Mouse (Mus musculus): Measurements from ENCODE around the gene Rnf115. TPM values are rescaled to one million over a fixed set of nuclear protein-coding genes. Genes with fewer than 3 reads are reported as not detected.
"Not testable (repeated sequence)": the region's sequence is repeated elsewhere in the genome, so short reads cannot be mapped to it uniquely, and the experiment has no call there.

Gene Rnf115
- polyA plus RNA-seq (2016; fragmentation: Nextera tagmentation; extraction: Ambion mirVana), result 66.8 and 69.7 TPM in 2 replicates

- WGBS, result under 1% methylated on average over 52 of the region's 52 CpGs
- DNase-seq (ENCODE audit: low spot score), result peak; percentile 97
Measured at GRCm38 (mm10) chr3:96727343-96727827, at the start of gene Rnf115, which contains the start of gene Polr3c. Gene Rnf115, plus strand, starts transcription at chr3:96727664. Gene Polr3c, minus strand, starts transcription at chr3:96727628.

DNA sequence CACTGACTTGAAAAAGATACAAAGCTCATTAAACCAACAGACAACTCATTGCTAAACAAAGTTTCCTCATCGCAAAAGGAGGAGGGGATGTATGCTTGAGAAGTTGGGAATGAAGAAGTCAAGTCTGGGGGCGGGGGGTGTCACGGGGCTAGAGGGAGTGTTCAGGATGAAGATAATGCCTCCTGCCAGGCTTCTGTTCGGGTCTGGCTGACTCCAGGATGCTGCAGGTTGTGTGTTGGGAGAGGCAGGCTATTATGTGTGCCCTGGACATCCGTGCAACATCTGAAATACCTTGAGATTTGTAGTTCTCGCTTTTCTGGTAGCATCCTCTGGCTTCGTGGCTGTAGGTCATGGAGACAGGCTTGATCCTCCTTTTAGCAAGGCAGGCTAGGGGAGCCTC lies 49.0 kb upstream of the Rnf115 start:
- H3K4me1 ChIP-seq, result peaks cover 23% of the 10 kb centered on the region
- WGBS, result 68% methylated on average over 7 of the region's 7 CpGs
- no peak for DNase-seq (ENCODE audit: low spot score)

More at GRCm38 (mm10) chr3:96727343-96727827, at the start of gene Rnf115, which contains the start of gene Polr3c:
- Histone ChIP-seq H3K36me3 (replicated peaks) (peaks cover 30% of the 10 kb centered on the region), H3K9me3 (no peaks in the 10 kb centered on the region), H3K4me1 (peaks cover 33% of the 10 kb centered on the region), H3K27me3 (replicated peaks; ENCODE audit: low read depth, poor library complexity, severe bottlenecking) (no peaks in the 10 kb centered on the region), H3K27ac (replicated peaks) (peak within 1 kb of the TSS; percentile 94), H3K4me3 (peak within 1 kb of the TSS; percentile 89)

DNA sequence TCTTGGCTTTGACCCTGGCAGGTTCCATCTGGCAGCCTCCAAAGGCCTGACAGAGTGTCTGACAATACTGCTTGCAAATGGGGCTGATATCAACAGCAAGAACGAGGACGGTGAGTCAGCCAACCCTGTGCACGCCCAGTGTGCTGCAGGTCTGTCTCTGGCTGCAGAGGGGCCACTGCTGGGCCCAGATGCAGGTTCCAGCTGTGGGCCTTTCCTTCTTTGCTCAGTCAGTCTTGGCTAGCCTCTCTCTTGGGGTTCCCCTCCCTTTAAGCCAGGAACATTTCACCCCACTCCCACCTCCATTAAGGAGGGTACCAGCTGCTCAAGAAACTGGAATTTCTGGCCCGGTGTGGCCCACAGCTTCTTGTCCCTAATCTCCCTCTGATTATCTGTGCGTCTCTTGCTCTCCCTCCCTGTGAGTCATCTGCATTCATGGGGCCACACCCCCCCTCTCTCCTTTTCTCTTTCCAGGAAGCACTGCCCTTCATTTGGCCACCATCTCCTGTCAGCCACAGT lies 48.2 kb upstream of the Rnf115 start:
- H3K4me3 ChIP-seq, result no peak overlapping the region
- WGBS, result 25% methylated on average over 5 of the region's 5 CpGs
- peaks cover 17% of the 10 kb centered on the region for H3K4me1 ChIP-seq
- peaks cover 61% of the 10 kb centered on the region for H3K27me3 ChIP-seq (replicated peaks; ENCODE audit: low read depth, poor library complexity, severe bottlenecking)
- H3K36me3 ChIP-seq (replicated peaks), result no peaks in the 10 kb centered on the region
- no peak for DNase-seq (ENCODE audit: low spot score)
- no peaks in the 10 kb centered on the region for H3K9me3 ChIP-seq
- no peak overlapping the region for H3K27ac ChIP-seq (replicated peaks)

More for the DNA sequence above, 49.0 kb upstream of the Rnf115 start:
- H3K36me3 ChIP-seq (replicated peaks), result no peaks in the 10 kb centered on the region
- no peaks in the 10 kb centered on the region for H3K9me3 ChIP-seq
- H3K4me3 ChIP-seq, result no peak overlapping the region
- H3K27me3 ChIP-seq (replicated peaks; ENCODE audit: low read depth, poor library complexity, severe bottlenecking), result peaks cover 53% of the 10 kb centered on the region
- H3K27ac ChIP-seq (replicated peaks), result no peak overlapping the region

DNA sequence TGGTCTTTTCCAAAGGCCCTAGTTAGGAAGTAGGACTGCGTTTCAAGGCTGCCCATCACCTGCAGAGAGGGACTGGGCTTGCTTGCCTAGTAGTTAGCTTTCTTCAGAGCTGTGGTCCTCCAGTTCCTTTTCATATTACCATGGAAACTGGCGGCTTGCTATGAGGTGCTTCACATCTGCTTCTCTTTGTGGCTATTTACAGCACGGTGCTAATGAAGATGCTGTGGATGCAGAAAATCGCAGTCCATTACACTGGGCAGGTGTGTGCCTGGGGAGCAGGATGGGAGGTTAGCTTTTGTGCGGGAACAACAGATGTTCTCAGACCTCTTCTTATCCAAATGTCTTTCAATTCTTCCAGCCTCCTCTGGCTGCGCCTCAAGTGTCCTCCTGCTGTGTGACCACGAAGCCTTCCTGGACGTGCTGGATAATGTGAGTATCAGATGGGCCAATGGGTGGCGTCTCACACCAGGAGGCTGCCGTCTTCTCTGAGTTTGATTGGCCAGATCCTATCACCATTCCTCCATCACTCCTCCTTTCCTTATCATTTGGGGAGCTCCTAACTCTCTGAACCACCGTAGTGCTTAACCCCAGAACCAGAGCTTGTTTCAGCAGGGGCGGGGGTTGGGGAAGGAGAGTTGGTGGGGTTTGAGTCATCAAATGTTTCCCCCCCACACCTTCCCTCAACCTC lies 47.1 kb upstream of the Rnf115 start:
- Histone ChIP-seq H3K4me1 (peaks cover 18% of the 10 kb centered on the region), H3K4me3 (no peak overlapping the region), H3K36me3 (replicated peaks) (no peaks in the 10 kb centered on the region), H3K9me3 (no peaks in the 10 kb centered on the region), H3K27me3 (replicated peaks; ENCODE audit: low read depth, poor library complexity, severe bottlenecking) (peaks cover 73% of the 10 kb centered on the region), H3K27ac (replicated peaks) (no peak overlapping the region)
- 20% methylated on average over 12 of the region's 12 CpGs for WGBS
- DNase-seq (ENCODE audit: low spot score), result no peak

DNA sequence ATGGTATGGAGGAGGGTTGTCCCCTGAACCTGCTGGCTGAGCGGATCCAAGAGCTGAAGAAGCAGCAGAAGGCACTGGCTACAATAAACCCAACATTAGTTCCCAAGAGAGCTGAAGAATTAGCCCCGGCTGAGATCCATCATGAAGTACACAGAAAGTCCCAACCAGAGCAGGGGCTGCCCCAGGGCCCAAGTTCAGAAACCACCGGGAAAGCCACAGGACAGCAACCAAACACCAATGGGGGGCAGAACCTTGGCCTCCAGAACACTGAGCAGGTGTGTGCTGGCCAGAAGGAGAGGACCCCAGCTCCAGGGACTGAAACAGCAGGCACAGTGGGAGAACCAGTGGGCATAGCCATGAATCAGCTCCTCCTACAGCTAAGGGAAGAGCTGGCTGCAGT lies 44.0 kb upstream of the Rnf115 start:
- H3K9me3 ChIP-seq, result no peaks in the 10 kb centered on the region
- H3K27ac ChIP-seq (replicated peaks), result no peak overlapping the region
- peaks cover 72% of the 10 kb centered on the region for H3K27me3 ChIP-seq (replicated peaks; ENCODE audit: low read depth, poor library complexity, severe bottlenecking)
- no peak overlapping the region for H3K4me3 ChIP-seq
- no peak for DNase-seq (ENCODE audit: low spot score)
- H3K4me1 ChIP-seq, result peaks cover 12% of the 10 kb centered on the region
- 82% methylated on average over 3 of the region's 3 CpGs for WGBS
- no peaks in the 10 kb centered on the region for H3K36me3 ChIP-seq (replicated peaks)

GRCm38 (mm10) chr3:96684151-96684821 lies 43.2 kb upstream of the Rnf115 start:
- 58% methylated on average over 17 of the region's 17 CpGs for WGBS
- peaks cover 11% of the 10 kb centered on the region for H3K4me1 ChIP-seq
- no peaks in the 10 kb centered on the region for H3K9me3 ChIP-seq
- H3K4me3 ChIP-seq, result peak overlapping the region; percentile 46
- H3K27me3 ChIP-seq (replicated peaks; ENCODE audit: low read depth, poor library complexity, severe bottlenecking), result peaks cover 72% of the 10 kb centered on the region
- DNase-seq (ENCODE audit: low spot score), result no peak
- no peaks in the 10 kb centered on the region for H3K36me3 ChIP-seq (replicated peaks)
- H3K27ac ChIP-seq (replicated peaks), result no peak overlapping the region

GRCm38 (mm10) chr3:96684822-96685156 lies 42.7 kb upstream of the Rnf115 start:
- H3K27me3 ChIP-seq (replicated peaks; ENCODE audit: low read depth, poor library complexity, severe bottlenecking), result peaks cover 72% of the 10 kb centered on the region
- no peaks in the 10 kb centered on the region for H3K9me3 ChIP-seq
- no peak overlapping the region for H3K27ac ChIP-seq (replicated peaks)
- no peaks in the 10 kb centered on the region for H3K36me3 ChIP-seq (replicated peaks)
- H3K4me1 ChIP-seq, result peaks cover 14% of the 10 kb centered on the region
- peak; percentile 44 for DNase-seq (ENCODE audit: low spot score)
- WGBS, result 36% methylated on average over 28 of the region's 28 CpGs
- H3K4me3 ChIP-seq, result peak overlapping the region; percentile 46

DNA sequence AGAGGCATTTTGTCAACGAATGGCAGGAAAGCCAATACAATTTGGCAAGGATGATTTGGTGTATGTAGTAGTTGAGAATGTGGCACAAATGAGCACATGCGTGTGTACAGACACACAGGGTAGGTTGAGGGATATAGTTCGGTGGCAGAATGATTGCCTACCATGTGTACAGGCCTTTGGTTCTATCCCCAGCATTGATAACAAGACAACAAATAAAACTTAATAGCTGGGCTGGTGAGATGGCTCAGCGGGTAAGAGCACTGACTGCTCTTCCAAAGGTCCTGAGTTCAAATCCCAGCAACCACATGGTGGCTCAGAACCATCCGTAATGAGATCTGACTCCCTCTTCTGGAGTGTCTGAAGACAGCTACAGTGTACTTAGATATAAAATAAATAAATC lies 41.4 kb upstream of the Rnf115 start:
- not testable (repeated sequence) for H3K27ac ChIP-seq (replicated peaks); DNase-seq (ENCODE audit: low spot score); H3K9me3 ChIP-seq; H3K4me3 ChIP-seq; H3K36me3 ChIP-seq (replicated peaks)
- peaks cover 19% of the 10 kb centered on the region for H3K4me1 ChIP-seq
- WGBS, result 93% methylated on average over 5 of the region's 5 CpGs
- peaks cover 64% of the 10 kb centered on the region for H3K27me3 ChIP-seq (replicated peaks; ENCODE audit: low read depth, poor library complexity, severe bottlenecking)

DNA sequence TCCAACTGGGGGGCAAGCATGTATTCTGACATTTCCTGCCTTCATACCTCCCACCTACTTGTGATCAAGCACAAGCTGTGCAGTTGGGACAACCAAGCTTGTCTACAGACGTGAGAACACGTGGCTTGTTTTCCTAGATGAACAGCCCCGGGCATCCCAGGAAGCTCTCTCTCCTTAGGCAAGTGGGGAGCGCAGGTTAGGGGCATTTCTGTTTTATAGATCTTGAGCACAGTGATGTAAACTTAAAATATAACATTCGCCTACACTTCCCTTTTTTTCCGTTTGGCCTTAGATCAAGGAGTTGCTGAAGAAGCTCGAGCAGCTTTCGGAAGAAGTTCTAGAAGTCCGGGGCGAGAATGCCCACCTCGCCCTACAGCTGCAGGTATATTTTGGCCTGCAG lies 38.6 kb upstream of the Rnf115 start:
- no peak overlapping the region for H3K4me3 ChIP-seq
- peaks cover 24% of the 10 kb centered on the region for H3K4me1 ChIP-seq
- no peaks in the 10 kb centered on the region for H3K9me3 ChIP-seq
- no peaks in the 10 kb centered on the region for H3K36me3 ChIP-seq (replicated peaks)
- 83% methylated on average over 11 of the region's 11 CpGs for WGBS
- no peak for DNase-seq (ENCODE audit: low spot score)
- peaks cover 40% of the 10 kb centered on the region for H3K27me3 ChIP-seq (replicated peaks; ENCODE audit: low read depth, poor library complexity, severe bottlenecking)
- no peak overlapping the region for H3K27ac ChIP-seq (replicated peaks)

DNA sequence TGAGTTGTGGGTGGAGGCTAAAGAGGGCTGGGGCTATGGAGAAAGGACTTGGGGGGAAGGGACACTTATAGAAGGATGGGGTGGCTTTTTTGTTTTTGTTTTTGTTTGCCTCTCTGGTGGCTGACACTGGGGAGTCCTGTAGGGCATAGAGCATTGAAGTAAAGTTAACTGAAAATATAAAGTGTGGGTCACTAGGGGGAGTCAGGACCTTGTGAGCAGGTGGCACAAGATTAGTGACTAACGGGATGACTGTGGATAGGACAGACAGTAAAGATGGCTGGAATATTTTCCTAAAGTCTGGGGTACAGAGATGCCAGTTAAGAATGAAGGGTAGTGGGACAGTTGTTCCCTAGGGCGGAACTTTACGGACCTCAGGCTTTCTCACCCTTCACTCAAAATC lies 37.2 kb upstream of the Rnf115 start:
- H3K27ac ChIP-seq (replicated peaks), result no peak overlapping the region
- WGBS, result 59% methylated on average over 3 of the region's 3 CpGs
- H3K27me3 ChIP-seq (replicated peaks; ENCODE audit: low read depth, poor library complexity, severe bottlenecking), result peaks cover 26% of the 10 kb centered on the region
- no peak for DNase-seq (ENCODE audit: low spot score)
- no peak overlapping the region for H3K4me3 ChIP-seq
- H3K36me3 ChIP-seq (replicated peaks), result no peaks in the 10 kb centered on the region
- H3K9me3 ChIP-seq, result no peaks in the 10 kb centered on the region
- H3K4me1 ChIP-seq, result peaks cover 17% of the 10 kb centered on the region

DNA sequence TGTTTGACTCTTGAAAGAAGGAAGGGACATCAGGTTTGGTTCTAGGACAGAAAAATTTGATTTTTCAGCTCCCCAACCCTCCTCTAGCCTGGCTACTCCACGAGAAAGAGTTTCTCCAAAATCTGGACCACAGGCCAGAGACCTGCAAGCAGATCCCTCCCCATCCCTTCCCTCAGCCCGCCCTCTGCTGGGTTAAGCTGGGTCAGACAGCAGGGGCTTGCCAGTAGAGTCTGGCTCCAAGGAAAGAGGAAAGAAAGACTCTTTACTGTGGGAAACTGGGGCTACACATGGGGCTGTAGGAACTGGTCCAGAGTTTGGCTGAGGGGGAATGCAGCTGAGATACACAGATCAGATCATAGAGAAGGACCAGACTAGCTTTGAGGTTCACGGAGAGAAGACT lies 35.0 kb upstream of the Rnf115 start:
- peak overlapping the region; percentile 25; the same call in 1 of the 2 replicates for H3K27ac ChIP-seq (replicated peaks)
- no peaks in the 10 kb centered on the region for H3K36me3 ChIP-seq (replicated peaks)
- 14% methylated on average over 3 of the region's 3 CpGs for WGBS

DNA sequence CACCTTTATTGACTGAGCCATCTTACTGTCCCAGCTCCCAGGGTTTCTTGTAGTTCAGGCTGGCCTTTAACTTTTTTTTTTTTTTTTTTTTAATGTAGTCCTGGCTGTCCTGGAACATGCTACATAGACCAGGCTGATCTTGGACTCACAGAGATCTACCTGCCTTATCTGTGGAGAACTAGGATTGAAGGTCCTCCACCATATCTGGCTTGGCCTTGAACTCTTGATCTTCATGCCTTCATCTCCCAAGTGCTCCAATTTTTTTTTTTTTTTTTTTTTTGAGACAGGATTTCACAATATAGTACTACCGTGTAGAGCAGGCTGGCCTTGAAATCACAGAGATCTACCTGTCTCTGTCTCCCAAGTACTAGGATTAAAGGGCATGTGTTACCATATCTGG lies 33.9 kb upstream of the Rnf115 start:
- no peak for DNase-seq (ENCODE audit: low spot score)
- Histone ChIP-seq H3K27ac (replicated peaks) (no peak overlapping the region), H3K9me3 (no peaks in the 10 kb centered on the region), H3K4me3 (no peak overlapping the region), H3K27me3 (replicated peaks; ENCODE audit: low read depth, poor library complexity, severe bottlenecking) (peaks cover 16% of the 10 kb centered on the region), H3K36me3 (replicated peaks) (no peaks in the 10 kb centered on the region), H3K4me1 (peaks cover 43% of the 10 kb centered on the region)
- 93% methylated on average over 1 of the region's 1 CpGs for WGBS

More for the DNA sequence above, 35.0 kb upstream of the Rnf115 start:
- Histone ChIP-seq H3K4me3 (no peak overlapping the region), H3K4me1 (peaks cover 35% of the 10 kb centered on the region), H3K27me3 (replicated peaks; ENCODE audit: low read depth, poor library complexity, severe bottlenecking) (peaks cover 18% of the 10 kb centered on the region), H3K9me3 (no peaks in the 10 kb centered on the region)
- peak; percentile 61 for DNase-seq (ENCODE audit: low spot score)
